Mouse (Mus musculus): ENCODE results near the gene Plac1.

The Plac1 gene

GRCm38 (mm10) chrX:53197681-53198080 is 42.2 kb downstream of the Plac1 start:
- no peak for DNase-seq (ENCODE audit: low spot score)

DNA sequence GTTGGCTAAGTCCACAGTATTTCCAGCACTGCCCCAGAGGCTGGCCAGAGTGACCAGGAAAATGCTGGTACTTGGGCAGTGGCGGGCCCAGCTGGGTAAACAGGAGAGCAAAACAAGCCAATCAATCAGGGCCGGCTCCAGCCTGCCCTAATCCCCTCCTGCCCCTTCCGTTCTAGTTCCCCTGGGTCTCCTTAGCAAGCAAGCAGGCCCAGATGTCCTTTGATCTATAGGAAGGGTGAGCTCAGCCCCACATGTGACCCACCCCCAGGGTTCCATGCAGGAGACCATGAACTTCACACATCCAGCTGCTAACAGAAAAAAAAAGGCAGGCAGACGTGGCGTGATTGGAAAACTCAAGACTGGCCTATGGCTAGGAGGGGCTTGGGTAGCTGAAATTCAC is 43.5 kb downstream of the Plac1 start:
- DNase-seq (ENCODE audit: low spot score): no peak

DNA sequence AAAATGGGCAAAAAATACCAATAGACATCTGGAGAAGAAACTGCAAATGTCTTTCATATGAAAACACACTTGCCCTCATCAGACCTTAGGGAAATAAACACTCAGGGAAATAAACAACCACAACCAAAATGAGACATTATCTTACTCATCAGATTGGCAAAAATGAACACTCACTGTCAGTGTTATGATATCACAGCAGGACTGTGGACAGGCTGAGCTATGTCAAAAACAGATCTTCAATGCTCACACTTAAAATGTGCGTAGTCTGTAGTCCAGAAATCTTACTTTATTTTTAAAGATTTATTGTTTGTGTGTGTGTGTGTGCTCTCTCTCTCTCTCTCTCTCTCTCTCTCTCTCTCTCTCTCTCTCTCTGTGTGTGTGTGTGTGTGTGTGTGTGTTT is 51.2 kb downstream of the Plac1 start:
- no peak for DNase-seq (ENCODE audit: low spot score)

DNA sequence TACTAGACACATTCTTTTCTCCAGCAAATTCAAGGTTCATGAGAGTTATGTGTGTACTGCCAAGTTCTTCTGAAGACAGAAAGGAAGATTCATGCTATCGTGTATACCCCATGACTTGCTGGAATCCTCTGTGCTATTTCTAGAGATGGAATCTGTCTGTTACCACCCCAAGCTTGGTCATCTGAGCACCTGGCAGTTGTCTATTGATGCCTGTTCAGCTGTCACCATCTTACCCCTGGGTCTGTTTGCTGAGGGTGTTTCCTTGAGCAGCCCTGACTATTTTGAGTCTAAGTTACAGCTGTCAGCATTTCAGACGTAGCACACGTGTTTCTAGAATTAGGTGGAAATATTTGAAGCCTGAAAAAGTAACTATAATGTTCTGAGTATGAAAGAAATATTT is 60.1 kb downstream of the Plac1 start:
- no peak for DNase-seq (ENCODE audit: low spot score)

- no peak for DNase-seq (ENCODE audit: low spot score)
These were observed 63.6 kb downstream of the Plac1 start for GRCm38 (mm10) chrX:53176296-53176695.

- no peak for DNase-seq (ENCODE audit: low spot score)
These were observed 71.3 kb downstream of the Plac1 start for GRCm38 (mm10) chrX:53168623-53169022.

DNA sequence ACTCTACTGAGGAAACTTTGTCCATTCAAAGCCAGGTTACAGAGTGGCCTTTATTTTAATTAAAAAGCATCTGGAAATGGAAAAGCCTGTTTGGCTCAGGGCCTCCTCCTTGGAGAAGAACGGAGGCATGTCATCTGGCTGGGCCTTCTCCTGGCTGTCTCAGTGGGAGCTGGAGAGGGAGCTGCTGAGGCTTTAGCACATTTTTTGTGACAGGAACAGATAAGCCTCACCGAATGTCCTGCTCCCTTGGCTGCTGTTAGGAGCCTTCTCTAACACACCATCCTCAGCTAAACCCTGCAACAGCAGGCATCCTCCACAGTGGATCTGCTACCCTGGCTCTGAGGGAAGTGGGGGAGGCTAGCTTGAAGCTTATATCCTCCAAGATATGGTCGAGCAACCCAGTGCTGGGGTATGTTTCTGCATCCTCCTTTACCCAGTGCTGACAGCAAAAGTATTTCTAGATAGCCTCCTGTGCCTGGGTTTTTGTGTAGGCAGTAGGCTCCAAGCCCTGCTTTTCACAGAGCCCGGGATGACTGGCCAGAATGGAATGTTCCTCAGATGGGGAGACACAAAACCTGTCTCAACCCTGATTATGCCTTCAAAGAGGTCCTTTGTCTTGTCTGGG is 72.9 kb downstream of the Plac1 start:
- DNase-seq (ENCODE audit: low spot score): no peak

- DNase-seq (ENCODE audit: low spot score): no peak
These were observed 73.5 kb downstream of the Plac1 start for GRCm38 (mm10) chrX:53166251-53166900.

GRCm38 (mm10) chrX:53162589-53162988 is 77.3 kb downstream of the Plac1 start:
- no peak for DNase-seq (ENCODE audit: low spot score)

GRCm38 (mm10) chrX:53161583-53161982 is 78.3 kb downstream of the Plac1 start:
- DNase-seq (ENCODE audit: low spot score): no peak

GRCm38 (mm10) chrX:53161115-53161514 is 78.8 kb downstream of the Plac1 start:
- DNase-seq (ENCODE audit: low spot score): no peak

DNA sequence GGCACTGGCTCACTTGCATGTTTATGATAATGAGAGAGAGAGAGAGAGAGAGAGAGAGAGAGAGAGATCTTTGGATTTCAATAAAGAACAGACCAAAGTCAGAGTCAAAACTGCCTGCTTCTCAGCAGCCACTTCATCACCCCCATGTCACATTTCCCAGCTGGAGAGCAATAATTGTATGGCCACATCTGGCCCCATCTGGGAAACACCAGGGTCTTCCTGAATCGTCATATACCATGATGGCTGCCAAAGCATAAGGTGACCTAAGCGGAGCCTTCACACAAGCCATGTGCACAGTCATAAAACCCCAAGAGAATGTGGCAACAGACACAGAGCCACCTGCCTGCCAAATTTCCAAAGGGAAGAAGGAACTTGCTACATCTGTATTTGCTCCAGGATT is 91.9 kb downstream of the Plac1 start:
- DNase-seq (ENCODE audit: low spot score): no peak

DNA sequence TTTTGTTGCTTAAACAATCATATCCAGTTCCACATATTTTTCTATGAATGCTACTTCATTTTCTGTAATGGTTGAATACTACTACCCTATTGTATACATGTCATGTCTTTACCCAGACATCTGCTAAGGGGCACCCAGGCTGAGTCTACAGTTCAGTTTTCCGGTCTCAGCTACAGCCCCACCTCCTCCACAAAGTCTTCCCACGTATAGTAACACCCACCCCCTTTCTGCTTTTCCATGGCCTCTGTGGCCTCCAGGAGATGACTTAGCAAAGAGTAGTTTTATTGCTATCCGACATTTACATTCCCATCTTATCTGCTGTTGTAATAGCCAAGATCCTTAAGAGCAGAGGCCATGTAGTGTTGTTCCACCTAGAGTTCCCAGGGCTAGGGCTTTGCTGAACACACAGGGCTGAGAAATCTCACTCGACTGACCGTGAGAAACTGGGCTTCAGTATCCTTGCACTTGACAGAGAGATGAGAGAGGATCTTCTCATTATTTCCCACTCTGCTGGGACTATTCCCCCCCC is 93.5 kb downstream of the Plac1 start:
- DNase-seq (ENCODE audit: low spot score): no peak

DNA sequence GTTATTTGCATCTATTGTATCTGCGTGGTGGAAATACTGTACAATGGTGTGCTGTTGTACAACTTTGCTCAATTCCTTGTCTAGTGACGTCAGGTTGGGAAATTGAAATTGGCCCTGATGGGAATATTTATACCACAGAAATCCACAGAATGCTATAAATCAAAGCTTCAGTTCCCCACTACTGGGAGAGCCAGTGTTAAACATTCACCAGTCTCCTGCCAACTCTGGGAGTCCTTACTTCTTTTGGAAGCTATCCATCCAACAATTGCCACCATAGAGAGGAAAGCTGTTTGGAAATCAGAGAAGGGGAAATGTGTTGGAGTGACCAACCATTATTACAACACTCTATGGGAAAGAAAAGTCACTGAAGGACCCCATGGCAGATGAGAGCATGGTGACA is 100.3 kb downstream of the Plac1 start:
- DNase-seq (ENCODE audit: low spot score): no peak

DNA sequence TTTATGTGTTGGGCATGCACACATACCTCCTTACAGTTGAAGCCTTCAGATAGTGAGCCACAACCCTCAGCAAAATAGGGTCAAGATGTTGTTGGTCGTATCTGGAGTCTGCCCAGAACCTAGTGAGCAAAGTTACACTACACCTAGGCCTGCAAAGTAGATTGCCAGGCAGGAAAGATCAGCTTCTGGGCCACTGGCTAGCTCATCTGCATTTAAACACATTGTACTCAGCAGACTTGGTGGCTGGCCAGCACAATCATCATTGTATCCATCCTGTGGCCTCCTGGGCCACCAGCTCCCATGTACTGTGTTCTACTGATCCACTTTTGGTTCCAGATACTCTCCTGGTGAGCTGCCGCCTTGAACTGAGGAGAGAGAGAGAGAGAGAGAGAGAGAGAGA is 102.8 kb downstream of the Plac1 start:
- DNase-seq (ENCODE audit: low spot score): no peak

- no peak for DNase-seq (ENCODE audit: low spot score)
These were observed 110.4 kb downstream of the Plac1 start for GRCm38 (mm10) chrX:53129501-53129900.

- DNase-seq (ENCODE audit: low spot score): no peak
These were observed 113.3 kb downstream of the Plac1 start for GRCm38 (mm10) chrX:53126492-53127033.

GRCm38 (mm10) chrX:53125838-53126467 is 114.0 kb downstream of the Plac1 start:
- no peak for DNase-seq (ENCODE audit: low spot score)

DNA sequence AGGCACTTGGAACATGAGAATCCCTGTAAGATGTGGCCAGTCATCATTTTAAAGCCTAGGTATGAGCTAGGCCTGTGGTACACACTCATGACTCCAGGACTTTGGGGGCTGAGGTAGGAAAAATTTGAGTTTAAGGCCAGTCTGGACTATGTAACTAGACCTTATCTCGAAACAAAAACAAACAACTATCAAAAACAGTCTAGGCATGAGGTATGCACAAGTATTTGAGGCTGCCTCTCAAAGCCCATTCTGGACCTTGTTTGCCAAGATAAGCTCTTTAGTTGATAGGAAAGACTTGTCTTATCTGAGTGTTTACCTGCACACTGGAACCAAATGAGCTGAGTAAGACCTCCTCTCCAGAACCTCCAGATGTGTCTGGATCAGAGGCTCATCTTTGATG is 116.3 kb downstream of the Plac1 start:
- no peak for DNase-seq (ENCODE audit: low spot score)

GRCm38 (mm10) chrX:53118631-53119030 is 121.3 kb downstream of the Plac1 start:
- DNase-seq (ENCODE audit: low spot score): no peak

DNA sequence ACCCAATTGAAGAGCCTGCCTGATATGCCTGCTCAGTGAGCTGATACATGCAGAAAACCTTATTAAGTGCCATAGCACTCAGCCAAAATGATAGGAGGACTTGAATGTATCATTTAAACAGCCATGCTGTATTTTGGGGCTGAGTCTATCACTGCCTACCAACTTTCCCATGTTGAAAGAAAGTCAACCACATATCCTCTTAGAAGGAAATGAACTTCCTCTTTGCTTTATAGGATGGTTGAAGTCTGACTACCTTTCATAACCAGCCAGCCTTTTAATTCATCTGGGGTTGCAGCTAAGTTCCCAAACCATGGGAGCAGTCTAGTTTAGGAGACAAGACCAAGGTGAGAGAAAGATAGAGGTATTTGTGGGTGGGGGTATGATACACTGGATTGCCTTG is 121.9 kb downstream of the Plac1 start:
- no peak for DNase-seq (ENCODE audit: low spot score)

DNA sequence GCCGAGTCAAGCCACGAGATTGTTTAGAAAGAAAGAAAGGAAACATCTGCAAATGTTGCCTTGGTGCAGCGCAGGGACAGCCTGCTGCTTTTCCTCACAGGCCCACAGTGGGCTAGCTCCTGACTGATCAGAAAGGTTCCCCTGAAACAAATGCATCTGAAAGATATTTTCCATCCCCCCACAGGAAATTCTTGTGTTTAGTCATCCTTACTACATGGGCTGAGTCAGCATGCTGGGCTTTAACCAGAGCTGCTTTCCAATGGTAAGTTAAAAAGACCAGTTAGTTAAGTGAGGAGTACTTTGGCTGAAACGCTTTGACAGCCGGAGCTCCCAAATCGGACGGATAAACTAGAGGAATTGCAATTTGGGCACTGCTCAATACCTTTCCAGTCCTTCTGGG is 124.9 kb downstream of the Plac1 start:
- no peak for DNase-seq (ENCODE audit: low spot score)

- DNase-seq (ENCODE audit: low spot score): no peak
These were observed 129.8 kb downstream of the Plac1 start for GRCm38 (mm10) chrX:53110142-53110541.
